Mouse (Mus musculus) gastrocnemius, postnatal 10 days (tissue): Measurements from ENCODE around the gene Ccdc28b. TPM values are rescaled to one million over a fixed set of nuclear protein-coding genes. Genes with fewer than 3 reads are reported as not detected.

ENCODE experiments used
- DNase-seq: peaks from one replicate; pipeline ENCODE4 v3.0.0; 2021; ENCODE audit warnings: mixed read lengths
- total RNA-seq, 2 experiments: library from RNA; stranded (reverse); gene quantifications; 2 replicates each; pipeline ENCODE4 v1.2.3; 2021

Ccdc28b gene
- total RNA-seq, 2 experiments from 2014 or later = 59.5 to 60.6 TPM

GRCm38 (mm10) chr4:129585773-129586172 is 38.0 kb downstream of the Ccdc28b start:
- no peak for DNase-seq

- peak; percentile 89 for DNase-seq
Observed at GRCm38 (mm10) chr4:129584884-129585608, 38.7 kb downstream of the Ccdc28b start.

DNA sequence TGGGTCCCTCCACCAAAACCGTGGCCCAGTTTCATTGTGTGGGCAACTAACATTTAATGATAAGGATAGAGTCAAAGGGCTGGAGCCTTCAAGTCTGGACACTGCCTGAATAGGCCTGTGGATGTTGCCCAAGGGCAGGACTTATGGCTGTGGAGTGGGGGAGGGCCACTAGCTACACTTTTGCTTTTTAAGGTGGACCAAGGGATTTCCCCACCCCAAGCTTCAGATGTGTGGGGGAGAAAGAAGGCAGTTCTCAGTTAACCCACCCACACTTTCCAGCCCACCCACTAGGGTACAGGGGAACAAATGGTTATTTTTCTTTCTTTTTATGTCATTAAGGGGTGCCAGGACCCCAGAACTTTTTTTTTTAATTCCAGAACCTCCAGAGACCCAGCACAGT is 39.4 kb downstream of the Ccdc28b start:
- no peak for DNase-seq

- no peak for DNase-seq
Observed at GRCm38 (mm10) chr4:129582251-129582650, 41.5 kb downstream of the Ccdc28b start.

DNA sequence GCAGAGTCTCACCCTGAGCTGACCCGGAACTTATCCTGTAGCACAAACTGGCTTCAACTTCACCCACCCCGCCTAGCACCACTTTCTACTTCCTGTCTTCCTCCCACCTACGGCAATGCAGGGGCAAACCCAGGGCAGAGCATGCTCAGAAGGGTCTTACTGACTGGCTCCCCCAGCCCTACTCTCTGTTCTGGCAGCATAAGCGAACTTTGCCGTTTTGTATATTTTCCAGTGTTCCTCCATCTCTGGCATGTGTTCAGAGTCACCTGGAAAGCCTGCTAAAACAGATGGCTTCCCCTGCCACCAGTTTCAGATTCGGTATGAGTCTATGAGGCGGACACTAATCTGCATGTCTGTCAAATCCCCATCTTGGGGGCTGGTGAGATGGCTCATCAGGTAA is 43.4 kb downstream of the Ccdc28b start:
- no peak for DNase-seq

DNA sequence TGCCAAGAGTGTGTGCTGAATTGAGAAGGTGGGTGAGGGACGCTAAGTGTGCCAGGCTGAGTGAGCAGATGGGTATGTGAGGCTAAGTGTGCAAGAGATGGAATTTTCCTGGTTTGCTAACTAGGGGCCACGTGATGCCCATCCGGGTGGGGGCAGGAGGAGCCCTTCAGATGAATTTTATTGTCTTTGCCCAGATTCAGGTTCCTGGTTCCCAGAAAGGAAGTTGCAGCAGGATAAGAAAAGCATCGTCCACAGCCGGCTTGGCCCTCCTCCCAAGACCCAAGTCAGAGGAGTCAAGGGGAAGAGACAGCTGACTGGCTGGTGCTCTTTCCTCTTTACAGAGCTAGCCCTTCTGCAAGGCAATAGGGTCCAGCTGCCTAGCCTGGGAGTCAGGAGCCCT is 45.3 kb downstream of the Ccdc28b start, which contains the start of gene Fam167b:
Gene Fam167b (minus strand): TSS at position 84 of the 400 bp plus-strand sequence.
- peak; percentile 8 for DNase-seq

GRCm38 (mm10) chr4:129577688-129578087 is 46.1 kb downstream of the Ccdc28b start:
- DNase-seq = no peak

- DNase-seq = peak; percentile 73
Observed at GRCm38 (mm10) chr4:129576863-129577491, 46.8 kb downstream of the Ccdc28b start.

- DNase-seq = no peak
Observed at GRCm38 (mm10) chr4:129575171-129575844, 48.4 kb downstream of the Ccdc28b start.

- DNase-seq = no peak
Observed at GRCm38 (mm10) chr4:129573430-129573829, 50.3 kb downstream of the Ccdc28b start, which contains the start of gene Lck. Gene Lck, minus strand, starts transcription at chr4:129573641.

- DNase-seq = no peak
Observed at GRCm38 (mm10) chr4:129573093-129573370, 50.7 kb downstream of the Ccdc28b start.

- DNase-seq = no peak
Observed at GRCm38 (mm10) chr4:129572236-129573092, 51.3 kb downstream of the Ccdc28b start.

GRCm38 (mm10) chr4:129571551-129572084 is 52.1 kb downstream of the Ccdc28b start:
- DNase-seq = no peak

DNA sequence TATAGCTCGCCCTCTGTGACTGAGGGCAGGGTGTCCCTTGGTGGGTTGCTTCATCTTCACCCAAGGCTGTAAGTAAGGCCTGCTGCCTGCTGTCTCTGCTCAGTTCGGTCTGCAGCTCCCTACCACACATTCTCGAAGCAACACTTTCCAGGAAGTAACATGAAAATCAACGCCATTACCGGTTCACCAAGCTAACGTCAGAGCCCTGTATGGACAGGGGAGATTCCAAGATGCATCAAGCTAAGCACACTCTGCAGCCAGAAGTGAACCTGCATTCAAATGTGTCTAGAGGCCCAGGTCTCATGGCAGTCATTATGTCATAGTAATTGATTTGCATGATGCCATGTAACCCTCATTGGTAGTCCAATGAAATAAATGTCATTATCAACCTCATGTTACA is 53.7 kb downstream of the Ccdc28b start:
- DNase-seq = no peak

Other genes starting within 250 kb of the Ccdc28b start
- gene Zbtb8a, start 245.8 kb downstream of the Ccdc28b start, total RNA-seq = 1 to 10 TPM; 2.9 to 4.7 TPM
- not detected for gene Zbtb8b, start 183.1 kb downstream of the Ccdc28b start, total RNA-seq
- 10 to 100 TPM; 24.7 to 32.4 TPM for gene Bsdc1, start 162.4 kb downstream of the Ccdc28b start, total RNA-seq
- gene Tssk3, start 132.9 kb downstream of the Ccdc28b start, total RNA-seq = not detected
- gene Fam229a, start 132.8 kb downstream of the Ccdc28b start, total RNA-seq = not detected
- 10 to 100 TPM; 24.4 to 31.8 TPM for gene Marcksl1, start 110.4 kb downstream of the Ccdc28b start, total RNA-seq
- gene Hdac1, start 81.2 kb downstream of the Ccdc28b start, total RNA-seq = 10 to 100 TPM; 23.9 to 29.8 TPM
- under 1 TPM in 1 of 2 experiments, not detected in 1; 0.59 TPM for gene Lck, start 50.3 kb downstream of the Ccdc28b start, total RNA-seq
- gene Fam167b, start 45.4 kb downstream of the Ccdc28b start, total RNA-seq = 1 to 10 TPM in 1 of 2 experiments, under 1 TPM in 1; 0.80 to 1.3 TPM
- gene Eif3i, start 23.3 kb downstream of the Ccdc28b start, total RNA-seq = 100 to 1,000 TPM; 149 to 151 TPM
- gene Tmem234, start 23.3 kb downstream of the Ccdc28b start, total RNA-seq = 10 to 100 TPM; 42.3 to 47.0 TPM
- gene Dcdc2b, start 9.7 kb downstream of the Ccdc28b start, total RNA-seq = 1 to 10 TPM in 1 of 2 experiments, under 1 TPM in 1; 0.61 to 2.6 TPM
- gene Iqcc, start 4.8 kb downstream of the Ccdc28b start, total RNA-seq = 10 to 100 TPM; 12.7 to 14.6 TPM
- gene Txlna, start 17.1 kb upstream of the Ccdc28b start, total RNA-seq = 10 to 100 TPM; 31.6 to 37.5 TPM
- gene Kpna6, start 48.8 kb upstream of the Ccdc28b start, total RNA-seq = 10 to 100 TPM; 56.4 to 63.3 TPM
- gene Tmem39b, start 72.9 kb upstream of the Ccdc28b start, total RNA-seq = 1 to 10 TPM; 3.7 to 6.7 TPM
- 10 to 100 TPM; 47.0 to 58.8 TPM for gene Khdrbs1, start 118.4 kb upstream of the Ccdc28b start, total RNA-seq
- gene Ptp4a2, start 187.3 kb upstream of the Ccdc28b start, total RNA-seq = 100 to 1,000 TPM; 572 to 625 TPM